Mouse (Mus musculus) intestine, postnatal 0 days (tissue): ENCODE results near the gene Tgfbr3. TPM values are rescaled to one million over a fixed set of nuclear protein-coding genes. Genes with fewer than 3 reads are reported as not detected.

Experiments
- ATAC-seq: fragments of 200-750 bp; cut with Nextera tagmentation; 2 replicates; pipeline ENCODE4 v1.8.0; 2017; ENCODE audit warnings: mild to moderate bottlenecking, moderate TSS enrichment, moderate library complexity
- H3K27ac ChIP-seq: fragments of 300-500 bp; sonication (generic); 2 replicates; pipeline ENCODE4 v1.5.1; 2014; ENCODE audit warnings: mild to moderate bottlenecking, low read depth, low read length, moderate library complexity
- H3K27me3 ChIP-seq: fragments of 300-500 bp; sonication (generic); replicated peaks from 2 replicates; pipeline ENCODE4 v1.6.1; 2014; ENCODE audit warnings: low read length, mixed read lengths; ENCODE audit not compliant: control insufficient read depth, insufficient read depth
- H3K36me3 ChIP-seq: fragments of 300-500 bp; sonication (generic); 2 replicates; pipeline ENCODE4 v1.6.1; 2014; ENCODE audit warnings: mild to moderate bottlenecking, moderate library complexity; ENCODE audit not compliant: control insufficient read depth, insufficient read depth
- H3K4me1 ChIP-seq: fragments of 300-500 bp; sonication (generic); replicated peaks from 2 replicates; pipeline ENCODE4 v1.6.1; 2014; ENCODE audit warnings: antibody characterized with exemption, low read length, mixed read lengths; ENCODE audit not compliant: control insufficient read depth, insufficient read depth
- H3K4me2 ChIP-seq: fragments of 300-500 bp; sonication (generic); replicated peaks from 2 replicates; pipeline ENCODE4 v1.6.1; 2014; ENCODE audit warnings: low read depth, mild to moderate bottlenecking, moderate library complexity
- H3K4me3 ChIP-seq: fragments of 300-500 bp; sonication (generic); 2 replicates; pipeline ENCODE4 v1.5.1; 2014; ENCODE audit warnings: low read depth, low read length
- H3K9ac ChIP-seq: fragments of 300-500 bp; sonication (generic); 2 replicates; pipeline ENCODE4 v1.6.1; 2014; ENCODE audit warnings: mild to moderate bottlenecking, low read depth, low read length
- H3K9me3 ChIP-seq: fragments of 300-500 bp; sonication (generic); 2 replicates; pipeline ENCODE4 v1.6.1; 2016; ENCODE audit warnings: mixed run types; ENCODE audit not compliant: control insufficient read depth
- CTCF ChIP-seq: sonication (generic); IDR thresholded peaks from 2 replicates; pipeline ENCODE4 v1.5.1; 2016; ENCODE audit warnings: low read depth, mild to moderate bottlenecking, control low read depth, antibody characterized with exemption, moderate library complexity
- WGBS: fragments of 180-500 bp; shearing (Covaris S2); extraction: QIAGEN DNeasy Blood & Tissue Kit; methylation state at CpG from one replicate; pipeline ENCODE4 v1.1.7; 2014; 5-methylcytosine and 5-hydroxymethylcytosine counted together
- polyA plus RNA-seq: library from polyadenylated mRNA; unstranded; fragments of >200 nt; fragmentation: Nextera tagmentation; extraction: Ambion mirVana; gene quantifications from 2 replicates; pipeline ENCODE4 v1.2.1, GENCODE M21; 2015

Gene Tgfbr3
- polyA plus RNA-seq, 1 experiment from 2014 or later = 7.5 TPM

GRCm38 (mm10) chr5:107165734-107166133, 123.7 kb downstream of the Tgfbr3 start:
- Histone ChIP-seq H3K9ac (no peak overlapping the region), H3K27ac (no peak overlapping the region), H3K4me2 (no peak overlapping the region), H3K4me3 (no peak overlapping the region), H3K9me3 (no peaks in the 10 kb centered on the region), H3K4me1 (no peaks in the 10 kb centered on the region), H3K27me3 (no peaks in the 10 kb centered on the region), H3K36me3 (no peaks in the 10 kb centered on the region)
- TF ChIP-seq CTCF = no peak
- no peak for ATAC-seq
- 70% methylated on average over 7 of the region's 7 CpGs for whole genome bisulfite sequencing

GRCm38 (mm10) chr5:107165271-107165670, 124.2 kb downstream of the Tgfbr3 start:
- Histone ChIP-seq H3K9ac (no peak overlapping the region), H3K27me3 (no peaks in the 10 kb centered on the region), H3K4me3 (no peak overlapping the region), H3K27ac (no peak overlapping the region), H3K4me1 (no peaks in the 10 kb centered on the region), H3K4me2 (no peak overlapping the region), H3K36me3 (no peaks in the 10 kb centered on the region), H3K9me3 (no peaks in the 10 kb centered on the region)
- WGBS = 87% methylated on average over 5 of the region's 5 CpGs
- ATAC-seq = no peak
- TF ChIP-seq CTCF = no peak

- ATAC-seq = no peak
- Histone ChIP-seq H3K4me3 (no peak overlapping the region), H3K9me3 (no peaks in the 10 kb centered on the region), H3K9ac (no peak overlapping the region), H3K4me1 (no peaks in the 10 kb centered on the region), H3K4me2 (no peak overlapping the region), H3K36me3 (no peaks in the 10 kb centered on the region), H3K27ac (no peak overlapping the region), H3K27me3 (no peaks in the 10 kb centered on the region)
- WGBS = 83% methylated on average over 4 of the region's 4 CpGs
- no peak for TF ChIP-seq CTCF
These were observed 124.6 kb downstream of the Tgfbr3 start for GRCm38 (mm10) chr5:107164856-107165255.

- H3K9ac ChIP-seq = no peak overlapping the region
- no peaks in the 10 kb centered on the region for H3K4me1 ChIP-seq
- no peak for TF ChIP-seq CTCF
- H3K36me3 ChIP-seq = no peaks in the 10 kb centered on the region
- no peaks in the 10 kb centered on the region for H3K27me3 ChIP-seq
- ATAC-seq = no peak
- no peak overlapping the region for H3K4me2 ChIP-seq
- no peaks in the 10 kb centered on the region for H3K9me3 ChIP-seq
- WGBS = 67% methylated on average over 4 of the region's 4 CpGs
- no peak overlapping the region for H3K27ac ChIP-seq
- H3K4me3 ChIP-seq = no peak overlapping the region
These were observed 125.3 kb downstream of the Tgfbr3 start for GRCm38 (mm10) chr5:107164146-107164545.

GRCm38 (mm10) chr5:107163336-107163735, 126.1 kb downstream of the Tgfbr3 start:
- TF ChIP-seq CTCF = no peak
- Histone ChIP-seq H3K27me3 (no peaks in the 10 kb centered on the region), H3K27ac (no peak overlapping the region), H3K36me3 (no peaks in the 10 kb centered on the region), H3K4me2 (no peak overlapping the region), H3K9me3 (no peaks in the 10 kb centered on the region), H3K4me1 (no peaks in the 10 kb centered on the region), H3K9ac (no peak overlapping the region), H3K4me3 (no peak overlapping the region)
- ATAC-seq = no peak

GRCm38 (mm10) chr5:107162812-107163211, 126.6 kb downstream of the Tgfbr3 start:
- Histone ChIP-seq H3K4me2 (no peak overlapping the region), H3K27me3 (no peaks in the 10 kb centered on the region), H3K4me3 (no peak overlapping the region), H3K9ac (no peak overlapping the region), H3K27ac (no peak overlapping the region), H3K9me3 (no peaks in the 10 kb centered on the region), H3K36me3 (no peaks in the 10 kb centered on the region), H3K4me1 (no peaks in the 10 kb centered on the region)
- WGBS = 87% methylated on average over 6 of the region's 6 CpGs
- no peak for ATAC-seq
- no peak for TF ChIP-seq CTCF

DNA sequence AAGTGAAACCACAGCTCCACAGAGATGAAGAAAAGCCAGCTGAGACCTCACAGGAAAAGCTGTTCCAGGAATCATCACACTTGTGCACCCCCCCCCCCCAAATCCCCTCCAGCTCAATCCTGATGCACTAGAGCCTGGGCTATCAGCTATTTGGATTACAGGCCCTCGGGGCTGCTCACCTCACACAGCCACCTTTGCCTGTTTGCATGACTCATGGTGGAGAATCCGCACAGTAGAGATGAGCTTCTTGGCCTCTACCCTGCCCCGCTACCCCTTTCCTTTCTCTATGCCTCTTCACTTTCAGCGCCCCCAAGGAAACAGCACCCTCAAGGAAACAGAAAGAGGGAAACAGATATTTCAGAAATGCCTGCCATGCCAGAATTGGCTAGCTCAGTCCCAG, 127.1 kb downstream of the Tgfbr3 start:
- Histone ChIP-seq H3K4me2 (no peak overlapping the region), H3K9me3 (no peaks in the 10 kb centered on the region), H3K4me1 (no peaks in the 10 kb centered on the region), H3K9ac (no peak overlapping the region), H3K27me3 (no peaks in the 10 kb centered on the region), H3K36me3 (no peaks in the 10 kb centered on the region), H3K4me3 (no peak overlapping the region), H3K27ac (no peak overlapping the region)
- no peak for ATAC-seq
- TF ChIP-seq CTCF = no peak
- WGBS = 85% methylated on average over 4 of the region's 4 CpGs
